Mouse (Mus musculus) spleen, adult 2 months (tissue): Measurements from ENCODE around the gene Sf3b3.

ENCODE experiments used
- CTCF ChIP-seq: fragments of 200-500 bp; IDR thresholded peaks from 2 replicates; pipeline ENCODE4 v1.5.1; 2011; ENCODE audit warnings: mild to moderate bottlenecking, inconsistent platforms; ENCODE audit not compliant: insufficient read depth, insufficient read length, insufficient replicate concordance; ENCODE audit errors: extremely low read depth
- POLR2A ChIP-seq: fragments of 200-500 bp; IDR thresholded peaks from 2 replicates; pipeline ENCODE4 v1.6.1; 2011; ENCODE audit warnings: low read depth, low read length, inconsistent platforms

GRCm38 (mm10) chr8:110846405-110847170 lies at the start of gene Sf3b3, which contains the start of gene Cog4:
- TF ChIP-seq POLR2A (peak; percentile 84), CTCF (no peak)
